Mouse (Mus musculus) hindlimb bud, embryonic 11.5 days (tissue): ENCODE results near the gene Rcbtb2.

Experiments used
- DNase-seq: peaks from one replicate; pipeline ENCODE4 v3.0.0-alpha.2; 2012; ENCODE audit warnings: low read depth, low spot score; ENCODE audit errors: extremely low spot score

Rcbtb2 gene

DNA sequence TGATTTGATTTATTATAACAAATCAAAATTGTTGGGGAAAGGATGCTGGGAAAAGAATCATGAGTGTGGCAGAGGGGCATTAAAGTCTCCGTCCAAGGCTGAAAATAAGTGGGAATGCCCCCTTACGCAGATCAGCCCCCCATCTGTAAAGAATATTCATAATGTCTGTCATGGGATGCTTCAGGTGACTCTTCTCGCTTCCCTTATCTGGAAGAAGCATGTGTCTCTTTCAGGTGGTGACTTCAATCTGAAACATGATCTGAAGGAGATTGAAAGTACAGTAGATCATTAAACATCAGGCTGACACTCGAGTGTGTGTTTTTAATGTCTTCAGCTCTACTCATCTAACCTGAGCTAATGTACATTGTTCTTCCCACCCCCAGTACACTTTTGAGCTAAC, 22.7 kb downstream of the Rcbtb2 start:
- DNase-seq, result no peak

GRCm38 (mm10) chr14:73146721-73147120, 23.9 kb downstream of the Rcbtb2 start:
- no peak for DNase-seq

- DNase-seq, result no peak
Measured at GRCm38 (mm10) chr14:73148125-73148524, 25.3 kb downstream of the Rcbtb2 start.

GRCm38 (mm10) chr14:73161303-73161702, 38.5 kb downstream of the Rcbtb2 start:
- DNase-seq, result no peak

- DNase-seq, result no peak
Measured at GRCm38 (mm10) chr14:73162192-73162800, 39.5 kb downstream of the Rcbtb2 start.

DNA sequence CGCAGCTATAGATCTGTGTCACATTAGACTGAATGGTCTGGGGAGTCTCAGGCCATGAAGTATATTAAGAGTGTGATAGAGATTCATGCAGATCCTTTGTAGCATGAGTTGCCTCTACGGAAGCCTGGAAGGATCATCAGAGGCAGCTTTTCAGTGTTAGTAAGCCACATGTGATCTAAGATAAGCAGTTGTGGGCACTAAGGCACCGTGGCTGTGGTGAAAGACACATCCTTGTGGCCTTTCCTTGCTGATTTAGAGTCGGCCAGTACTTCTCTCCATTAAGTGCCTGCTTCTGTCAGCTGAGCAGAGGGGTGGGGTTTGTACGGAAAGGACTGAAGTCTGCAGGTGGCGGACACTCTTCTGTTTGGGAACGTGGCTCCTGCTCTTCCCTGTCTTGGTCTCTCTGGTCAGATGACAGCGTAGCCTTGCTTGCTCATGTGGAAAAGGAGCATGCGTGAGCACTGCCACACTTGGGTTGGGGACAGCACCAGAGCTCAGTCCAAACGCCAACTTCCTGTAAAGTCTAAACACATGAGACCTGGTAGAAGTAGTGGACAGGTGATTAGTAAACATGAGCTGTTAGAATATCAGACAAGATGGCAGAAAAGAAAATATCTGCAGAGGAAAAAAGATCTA, 40.6 kb downstream of the Rcbtb2 start:
- no peak for DNase-seq

- no peak for DNase-seq
Measured at GRCm38 (mm10) chr14:73165136-73165535, 42.3 kb downstream of the Rcbtb2 start.

DNA sequence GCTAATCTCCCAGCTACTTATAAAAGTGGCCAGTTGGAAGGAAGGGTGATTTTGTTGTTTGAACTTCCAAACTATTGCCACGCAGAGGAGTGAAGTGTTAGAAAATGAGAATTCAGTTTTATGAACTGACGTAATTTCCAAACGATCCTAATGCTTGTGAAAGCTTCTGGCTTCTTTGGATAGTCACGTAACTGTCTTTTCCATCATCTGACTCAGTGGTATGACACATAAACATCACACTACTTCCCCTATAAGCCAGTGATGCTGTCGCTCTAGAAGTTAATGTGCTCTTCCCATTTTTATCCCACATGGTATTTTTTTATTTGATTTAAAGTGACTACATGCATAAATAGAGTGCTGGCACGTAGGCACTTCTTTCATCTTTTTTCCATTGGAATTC, 45.8 kb downstream of the Rcbtb2 start:
- no peak for DNase-seq

- no peak for DNase-seq
Measured at GRCm38 (mm10) chr14:73169926-73170844, 47.3 kb downstream of the Rcbtb2 start.

DNA sequence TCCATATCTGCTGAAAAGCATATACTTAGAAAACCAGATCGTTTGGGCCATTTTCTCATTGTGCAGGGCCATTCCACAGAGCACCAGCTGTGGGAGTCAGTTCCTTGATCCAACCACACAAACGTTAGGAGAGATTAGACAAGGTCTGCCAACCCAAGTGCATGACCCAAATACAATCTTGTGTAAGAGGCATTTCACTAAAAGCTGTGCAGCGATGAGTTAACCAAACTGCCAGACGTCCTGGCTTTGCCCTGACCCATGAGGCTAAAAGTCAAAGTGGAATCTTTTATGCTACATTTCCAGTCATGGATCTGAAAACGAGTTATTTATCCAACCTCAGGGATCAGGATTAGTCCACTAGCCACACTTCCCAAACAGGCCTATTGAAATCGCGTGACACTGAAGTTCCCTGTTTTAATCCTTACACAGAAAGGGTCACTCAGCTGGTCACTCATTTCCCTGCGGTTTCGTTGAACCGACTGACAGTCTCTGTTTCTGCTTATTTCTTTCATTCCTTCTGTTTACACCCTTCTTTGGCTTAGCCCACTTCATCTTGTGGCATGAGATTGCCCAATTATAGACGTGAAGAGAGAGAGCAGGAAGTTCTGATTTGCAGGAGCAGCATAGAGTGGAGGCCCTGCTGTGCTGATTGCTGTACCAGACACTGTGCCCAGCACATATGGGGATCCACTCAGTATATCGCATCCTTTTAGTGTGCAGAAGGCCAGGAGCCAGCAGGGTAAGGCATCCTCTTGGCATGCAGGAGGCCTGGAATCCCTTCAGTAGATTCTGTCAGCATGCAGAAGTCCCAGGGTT, 49.6 kb downstream of the Rcbtb2 start:
- DNase-seq, result no peak

DNA sequence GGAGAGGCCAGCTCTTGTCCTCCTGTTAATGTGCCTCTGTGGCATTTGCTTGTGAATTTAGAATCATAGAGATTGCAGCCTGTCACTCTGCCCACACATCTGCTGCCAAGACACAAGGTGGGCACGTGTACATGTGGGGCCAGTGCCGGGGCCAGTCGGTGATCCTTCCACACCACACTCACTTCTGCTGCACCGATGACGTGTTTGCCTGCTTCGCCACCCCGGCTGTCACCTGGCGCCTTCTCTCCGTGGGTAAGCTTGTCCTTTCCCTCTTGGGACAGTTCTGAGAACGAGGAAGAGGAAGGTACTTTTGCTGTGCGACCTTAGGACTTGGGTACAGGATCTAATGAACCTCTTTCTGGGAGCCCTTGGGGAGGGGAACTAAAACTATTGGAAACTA, 50.8 kb downstream of the Rcbtb2 start:
- no peak for DNase-seq

GRCm38 (mm10) chr14:73174091-73174995, 51.5 kb downstream of the Rcbtb2 start:
- DNase-seq, result no peak

- DNase-seq, result no peak
Measured at GRCm38 (mm10) chr14:73175031-73175430, 52.2 kb downstream of the Rcbtb2 start.

DNA sequence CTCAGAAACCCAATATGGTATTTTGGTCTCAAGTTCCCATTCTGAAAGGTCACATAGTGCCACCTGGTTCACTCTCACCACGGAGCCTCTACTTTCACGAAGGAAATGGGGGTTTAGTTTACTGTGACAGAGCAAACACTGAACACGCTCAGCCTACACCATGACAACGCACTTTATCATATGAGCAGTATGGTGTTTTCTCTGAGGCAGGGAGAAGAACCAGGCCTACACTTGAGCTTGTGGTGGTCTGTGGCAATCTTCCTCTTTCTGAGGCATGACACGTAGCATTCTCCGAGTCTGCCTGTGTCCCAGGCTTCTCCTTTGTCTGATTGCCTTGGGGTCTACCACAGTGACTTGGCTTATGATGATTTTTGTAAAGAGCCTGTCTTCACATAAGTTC, 53.0 kb downstream of the Rcbtb2 start:
- DNase-seq, result no peak

DNA sequence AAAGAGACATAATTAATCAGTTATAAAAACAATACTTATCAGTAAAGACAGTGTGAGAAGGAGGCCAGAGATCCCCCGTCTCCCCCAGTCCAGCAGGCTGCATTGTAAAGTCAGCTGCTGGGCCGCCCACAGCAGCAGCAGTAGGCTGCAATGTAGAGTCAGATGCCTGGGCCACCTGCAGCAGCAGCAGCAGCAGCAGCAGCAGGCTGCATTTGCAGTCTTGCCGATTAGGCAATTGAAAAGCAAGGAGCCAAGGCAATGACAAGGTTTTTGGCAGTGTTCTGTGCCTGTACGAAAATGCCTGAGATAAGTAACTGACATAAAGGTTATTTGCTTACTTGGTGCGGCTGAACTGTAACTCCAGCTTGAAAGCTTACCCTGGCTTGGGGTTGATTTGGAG, 53.4 kb downstream of the Rcbtb2 start:
- no peak for DNase-seq

DNA sequence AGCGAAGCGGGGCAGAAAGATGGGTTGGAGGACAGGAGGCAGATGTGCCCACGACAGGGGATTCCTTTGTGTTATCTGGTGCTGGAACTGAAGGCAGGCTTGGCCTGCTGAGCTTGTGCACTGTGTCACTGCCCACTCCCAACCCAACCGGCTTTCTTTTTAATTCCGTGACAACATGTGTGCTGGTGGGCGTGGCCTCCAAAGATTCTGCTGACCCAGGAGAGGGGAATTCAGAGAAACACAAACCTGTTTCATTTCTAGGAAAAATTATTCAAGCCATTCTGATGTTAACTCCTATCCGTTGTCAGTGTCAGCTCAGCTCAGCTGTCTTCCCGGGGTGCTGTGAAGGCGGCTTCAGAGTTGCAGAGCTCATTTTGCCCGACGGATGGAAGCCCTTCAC, 55.1 kb downstream of the Rcbtb2 start:
- DNase-seq, result no peak

GRCm38 (mm10) chr14:73179221-73179681, 56.4 kb downstream of the Rcbtb2 start:
- no peak for DNase-seq

GRCm38 (mm10) chr14:73180671-73181070, 57.8 kb downstream of the Rcbtb2 start:
- no peak for DNase-seq

DNA sequence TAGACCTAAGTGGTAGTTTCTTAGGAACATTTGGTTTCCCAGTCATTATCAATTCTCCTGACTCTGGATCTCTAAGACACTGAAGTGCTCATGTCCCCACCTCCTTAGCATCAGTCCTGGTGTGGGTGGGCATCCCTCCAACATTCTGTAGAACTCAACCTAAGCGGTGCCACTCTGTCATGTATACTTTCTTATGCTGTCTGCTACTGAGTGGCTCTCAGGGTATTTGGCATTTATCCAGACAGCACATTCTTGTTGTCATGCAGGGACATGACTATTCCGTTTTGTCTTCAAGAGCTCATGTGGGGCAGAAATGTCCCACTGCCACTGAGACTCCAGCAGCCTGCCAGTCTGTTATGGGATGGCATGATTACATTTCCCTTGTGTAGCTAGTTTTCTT, 58.3 kb downstream of the Rcbtb2 start:
- no peak for DNase-seq

DNA sequence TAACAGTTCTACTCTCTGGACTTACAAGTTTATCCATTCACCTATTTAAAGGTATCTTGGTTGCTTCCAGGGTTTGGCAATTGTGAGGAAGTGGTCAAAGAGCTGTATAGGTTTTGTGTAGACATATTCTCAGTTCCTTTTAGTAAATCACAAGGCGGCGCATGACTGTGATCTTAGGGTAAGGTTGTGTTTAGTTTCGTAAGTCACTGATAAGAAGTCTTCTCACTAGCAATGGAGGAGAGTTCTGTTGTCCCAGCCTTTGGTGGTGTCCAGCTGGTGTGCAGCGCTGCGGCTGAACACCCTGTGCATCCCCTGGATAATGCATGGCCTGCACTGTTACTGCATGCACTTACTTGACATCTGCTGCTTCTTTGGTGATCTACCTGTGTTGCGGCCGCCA, 64.0 kb downstream of the Rcbtb2 start:
- no peak for DNase-seq
